Mouse (Mus musculus) urinary bladder, postnatal 36 days (tissue): ENCODE measurements around the gene Gm4981.
"Not testable (repeated sequence)": the region's sequence is repeated elsewhere in the genome, so short reads cannot be mapped to it uniquely, and the experiment has no call there.

ENCODE experiments used
- DNase-seq, 2 experiments: peaks; one replicate each; pipeline ENCODE4 v3.0.0; 2022; ENCODE audit warnings: low spot score in 2 of 2, mixed read lengths in 1 of 2

Gene Gm4981

DNA sequence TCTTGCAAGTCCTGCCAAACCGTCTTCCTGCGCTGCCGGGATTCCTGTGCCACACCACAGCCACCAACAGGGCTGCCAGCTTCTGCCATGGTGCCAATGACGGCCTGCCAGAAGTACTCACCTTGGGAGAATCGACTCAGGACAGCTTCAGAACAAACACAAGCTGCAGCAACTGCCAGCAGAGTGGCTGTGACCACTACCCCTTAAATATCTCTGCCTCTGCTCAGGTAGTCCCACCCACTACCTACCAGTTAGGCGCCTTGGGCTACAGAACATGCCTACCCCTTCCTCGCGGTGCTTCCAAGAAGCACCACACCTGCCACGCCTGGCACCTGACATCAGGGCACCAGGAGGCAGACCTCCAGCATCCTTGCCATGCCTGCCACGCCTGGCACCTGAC lies at the start of gene Gm4981:
Gene Gm4981, minus strand, starts transcription at position 89 of the 400 bp plus-strand sequence.
- no peak for DNase-seq

DNA sequence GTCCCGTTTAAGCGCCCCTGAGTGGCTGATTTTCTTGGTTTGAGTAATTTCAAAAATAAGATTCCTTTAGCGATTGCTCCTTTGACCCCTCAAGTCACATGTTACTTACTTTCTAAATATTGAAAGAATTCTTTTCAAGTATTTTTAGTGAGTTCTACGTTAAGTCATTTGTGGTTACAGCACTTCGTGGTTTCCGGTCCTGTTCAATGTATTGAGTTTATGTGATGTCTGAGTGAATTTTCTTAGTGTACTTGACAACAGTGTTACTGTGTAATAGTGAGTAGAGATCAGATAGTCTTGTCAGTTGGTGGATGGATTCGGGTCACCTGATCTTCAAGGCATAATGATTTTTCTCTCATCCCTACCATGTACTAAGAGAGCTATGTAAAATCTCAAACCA lies 45.7 kb upstream of the Gm4981 start:
- no peak for DNase-seq

DNA sequence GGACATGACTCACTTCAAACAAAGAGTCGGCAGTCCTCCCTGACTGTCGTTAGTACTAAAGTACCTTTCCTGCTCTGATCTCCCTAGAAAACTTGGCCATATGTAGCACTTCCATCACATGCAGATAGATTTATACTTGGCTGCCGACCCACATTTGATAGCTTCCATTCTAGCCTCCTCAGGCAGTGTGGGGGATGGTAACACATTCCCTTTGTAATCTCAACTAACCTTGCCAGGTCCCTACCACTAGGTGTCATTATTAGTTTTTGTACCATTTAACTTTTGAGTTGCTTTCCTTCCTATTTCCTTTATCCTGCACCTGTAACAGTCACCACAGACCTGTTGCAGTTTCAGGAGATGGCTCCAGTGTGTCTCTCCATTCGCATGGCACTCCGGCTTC lies 22.0 kb upstream of the Gm4981 start:
- DNase-seq: no peak

DNA sequence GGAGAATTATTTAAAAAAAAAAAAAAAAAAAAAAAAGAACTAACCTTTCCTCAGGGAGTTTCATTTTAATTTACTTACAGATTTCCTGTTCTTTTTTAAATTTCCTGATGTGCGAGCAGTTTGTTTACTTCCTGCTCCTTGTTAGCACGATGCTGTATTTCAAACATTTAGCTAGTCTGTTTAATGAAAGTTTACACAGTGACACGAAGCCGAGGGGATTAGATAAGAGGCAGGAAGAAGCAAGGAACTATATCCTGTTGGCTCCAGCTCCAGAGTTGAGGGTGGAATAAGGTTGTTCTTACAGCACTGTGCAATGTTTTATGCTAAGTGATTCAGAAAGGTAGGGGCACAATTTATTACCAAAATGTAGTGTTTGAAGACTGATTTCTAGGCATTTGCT lies 19.5 kb upstream of the Gm4981 start:
- no peak for DNase-seq

DNA sequence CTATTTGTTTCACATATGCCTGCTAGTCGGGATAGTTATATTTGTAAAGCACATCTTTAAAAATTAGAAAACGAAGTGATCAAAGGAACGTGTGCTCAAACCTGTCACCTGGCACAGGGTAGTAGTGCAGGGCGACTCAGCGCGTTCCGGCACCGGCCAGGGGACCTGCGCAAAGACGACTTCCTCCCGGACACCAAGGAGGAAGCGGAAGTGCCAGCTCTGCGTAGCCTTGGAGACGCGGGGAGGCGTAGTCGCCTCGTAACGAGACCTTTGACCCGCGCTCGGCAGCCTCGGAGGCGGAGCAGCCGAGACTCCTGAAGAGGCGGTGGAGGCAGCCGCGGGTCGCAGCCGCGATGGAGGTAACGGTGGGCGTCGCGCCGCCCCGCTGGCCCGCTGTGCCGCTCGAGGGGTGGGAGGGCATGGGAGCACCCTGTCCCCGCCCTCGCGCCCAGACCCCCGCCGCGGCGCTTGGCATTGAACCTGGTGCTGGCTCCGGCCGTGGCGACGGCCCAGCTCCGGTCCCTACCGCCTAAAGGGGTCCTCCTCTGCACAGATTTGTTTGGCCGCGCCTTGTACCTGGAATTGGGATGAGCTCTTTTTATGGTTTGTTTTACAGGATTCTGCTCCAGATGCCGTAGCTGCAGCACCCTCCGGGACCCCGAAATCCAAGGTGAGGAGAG lies 18.9 kb upstream of the Gm4981 start, which contains the start of gene Gcc2:
Gene Gcc2, plus strand, starts transcription at position 285 of the 680 bp plus-strand sequence.
- peak; percentile 87 to 94 for DNase-seq

DNA sequence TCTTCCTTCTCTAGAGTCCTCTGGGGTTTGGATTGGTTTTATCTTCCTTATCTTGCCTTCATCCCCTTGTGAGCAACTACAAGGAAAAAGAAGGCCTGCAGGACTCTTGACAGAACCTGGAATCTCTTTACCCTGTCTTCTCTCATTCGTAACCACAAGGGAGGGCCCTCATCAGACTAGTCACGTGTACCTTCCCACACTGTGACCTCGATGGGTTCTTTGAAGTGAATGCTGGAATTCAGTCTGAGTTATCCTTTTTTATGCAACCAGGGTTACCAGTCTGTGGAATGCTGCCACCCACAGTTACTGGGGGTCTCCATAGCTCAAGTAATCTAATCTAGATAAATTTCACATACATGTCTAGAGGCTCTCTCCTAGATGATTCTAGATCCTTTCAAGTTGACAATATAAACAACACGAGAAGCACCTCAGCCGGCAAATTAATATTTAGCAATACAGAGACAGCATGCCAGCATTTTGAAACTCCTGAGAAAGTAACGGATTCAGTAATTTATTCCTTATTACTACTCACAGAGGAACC lies 18.2 kb upstream of the Gm4981 start:
- DNase-seq: no peak

DNA sequence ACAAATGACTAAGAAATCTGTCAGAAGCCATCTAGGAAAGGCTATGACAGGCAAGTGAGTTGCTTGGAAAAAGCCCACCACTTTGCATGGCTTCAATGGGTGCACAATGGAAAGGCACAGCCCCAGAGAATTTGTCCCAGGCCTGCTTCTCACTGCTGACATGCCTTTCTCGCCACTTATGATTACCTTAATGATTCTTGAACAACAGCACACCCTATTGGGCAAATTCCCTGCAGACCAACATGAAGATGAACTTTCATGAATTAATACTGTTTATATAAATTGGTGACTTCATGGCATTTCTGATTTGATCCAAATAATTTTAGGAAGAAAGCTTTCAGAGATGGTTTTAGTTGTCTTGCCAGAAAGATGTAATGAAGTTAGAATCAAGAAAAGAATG lies 13.0 kb upstream of the Gm4981 start:
- no peak for DNase-seq

DNA sequence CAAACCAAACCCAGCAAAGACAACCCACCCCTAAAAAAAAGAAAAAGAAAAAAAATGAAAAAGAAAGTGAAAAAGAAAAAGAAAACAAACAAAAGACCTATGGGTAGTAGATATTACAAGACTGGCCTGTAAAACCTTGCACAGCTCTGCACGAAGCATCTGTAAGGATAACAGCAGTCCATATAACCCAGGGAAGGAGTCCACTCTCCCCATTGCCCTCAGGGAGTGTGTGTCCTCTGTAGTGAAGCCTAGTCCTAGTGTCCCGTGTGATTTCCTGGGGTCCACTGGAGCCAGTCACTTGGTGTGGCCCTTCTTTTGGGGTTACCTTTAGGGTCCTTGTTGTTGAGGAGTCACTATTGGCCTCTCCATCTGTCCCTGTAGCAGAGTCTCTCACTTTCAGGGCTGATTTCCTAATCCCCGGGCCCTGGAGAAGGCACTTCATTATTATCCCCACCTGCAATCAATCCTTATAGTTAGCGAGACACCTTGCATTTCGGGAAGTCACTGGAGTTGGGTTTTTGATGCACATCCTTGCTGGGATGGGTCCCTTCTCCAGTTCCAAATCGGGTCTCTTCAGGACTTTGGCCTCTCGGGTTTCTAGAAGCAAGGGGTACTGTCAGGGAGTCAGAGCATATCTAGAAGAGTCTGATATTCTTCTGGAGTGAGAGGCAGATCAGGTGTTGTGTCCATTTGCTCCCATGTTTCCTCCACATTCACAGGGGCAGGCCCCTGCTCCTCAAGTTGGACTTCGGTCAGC lies 2.7 kb upstream of the Gm4981 start:
- peak; percentile 61 to 67 for DNase-seq

DNA sequence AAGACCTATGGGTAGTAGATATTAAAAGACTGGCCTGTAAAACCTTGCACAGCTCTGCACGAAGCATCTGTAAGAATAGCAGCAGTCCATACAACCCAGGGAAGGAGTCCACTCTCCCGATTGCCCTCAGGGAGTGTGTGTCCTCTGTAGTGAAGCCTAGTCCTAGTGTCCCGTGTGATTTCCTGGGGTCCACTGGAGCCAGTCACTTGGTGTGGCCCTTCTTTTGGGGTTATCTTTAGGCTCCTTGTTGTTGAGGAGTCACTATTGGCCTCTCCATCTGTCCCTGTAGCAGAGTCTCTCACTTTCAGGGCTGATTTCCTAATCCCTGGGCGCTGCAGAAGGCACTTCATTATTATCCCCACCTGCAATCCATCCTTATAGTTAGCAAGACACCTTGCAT lies 1.5 kb downstream of the Gm4981 start:
- not testable (repeated sequence) for DNase-seq

DNA sequence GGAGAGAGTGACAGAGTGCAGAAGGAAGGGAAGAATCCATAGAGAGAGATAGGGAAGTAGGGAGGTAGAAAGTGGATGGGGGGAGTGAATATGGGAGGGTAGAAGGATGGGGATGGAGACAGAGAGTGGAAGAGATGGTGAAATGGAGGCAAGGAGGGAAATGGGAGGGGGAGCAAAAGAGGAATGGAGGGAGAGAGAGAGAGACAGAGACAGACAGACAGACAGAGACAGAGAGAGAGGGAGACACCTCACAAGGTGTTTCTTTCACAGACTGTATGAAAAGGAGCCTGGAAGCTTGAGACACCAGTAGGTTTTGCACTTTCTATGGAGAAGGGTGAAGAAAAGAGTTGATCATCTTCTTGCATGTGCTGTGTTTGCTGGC lies 2.8 kb downstream of the Gm4981 start:
- DNase-seq: not testable (repeated sequence)

DNA sequence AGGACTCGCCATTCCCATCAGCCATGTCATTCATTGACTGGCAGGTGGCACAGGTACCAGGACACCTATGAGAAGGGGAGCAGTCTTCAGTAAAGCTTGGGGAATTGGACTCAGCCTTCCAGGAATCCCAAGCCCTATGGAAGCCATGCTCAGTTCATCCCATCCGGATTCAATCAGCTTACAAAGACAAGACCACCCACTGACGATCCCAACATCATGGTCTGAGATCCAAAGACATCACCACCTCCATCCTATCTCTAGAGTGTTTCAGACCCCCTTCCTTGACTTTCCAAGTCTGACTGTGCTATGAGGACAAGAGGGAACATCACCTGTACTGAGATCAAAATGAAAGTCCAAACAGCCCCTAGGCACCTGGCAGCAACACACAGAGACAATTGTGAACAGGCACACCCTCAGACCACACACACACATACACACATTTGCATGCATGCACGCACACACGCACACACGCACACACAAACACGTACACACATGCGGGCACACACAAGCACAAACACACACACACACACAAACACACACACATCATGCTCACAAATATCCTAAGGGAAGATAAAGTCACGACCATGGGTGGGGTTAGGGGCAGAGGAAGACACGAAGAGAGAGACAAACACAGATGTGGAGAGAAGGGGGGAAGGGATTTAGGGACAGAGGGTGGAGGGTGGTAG lies 3.3 kb downstream of the Gm4981 start:
- not testable (repeated sequence) for DNase-seq

DNA sequence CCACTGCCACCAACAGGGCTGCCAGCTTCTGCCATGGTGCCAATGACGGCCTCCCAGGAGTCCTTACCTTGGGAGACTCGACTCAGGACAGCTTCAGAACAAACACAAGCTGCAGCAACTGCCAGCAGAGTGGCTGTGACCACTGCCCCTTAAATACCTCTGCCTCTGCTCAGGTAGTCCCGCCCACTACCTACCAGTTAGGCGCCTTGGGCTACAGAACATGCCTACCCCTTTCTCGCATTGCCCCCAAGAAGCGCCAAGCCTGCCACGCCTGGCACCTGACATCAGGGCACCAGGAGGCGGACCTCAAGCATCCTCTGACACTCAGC lies 3.9 kb downstream of the Gm4981 start, which contains the start of gene Duxf3:
Gene Duxf3, minus strand, starts transcription at position 35 of the 329 bp plus-strand sequence.
- not testable (repeated sequence) for DNase-seq

DNA sequence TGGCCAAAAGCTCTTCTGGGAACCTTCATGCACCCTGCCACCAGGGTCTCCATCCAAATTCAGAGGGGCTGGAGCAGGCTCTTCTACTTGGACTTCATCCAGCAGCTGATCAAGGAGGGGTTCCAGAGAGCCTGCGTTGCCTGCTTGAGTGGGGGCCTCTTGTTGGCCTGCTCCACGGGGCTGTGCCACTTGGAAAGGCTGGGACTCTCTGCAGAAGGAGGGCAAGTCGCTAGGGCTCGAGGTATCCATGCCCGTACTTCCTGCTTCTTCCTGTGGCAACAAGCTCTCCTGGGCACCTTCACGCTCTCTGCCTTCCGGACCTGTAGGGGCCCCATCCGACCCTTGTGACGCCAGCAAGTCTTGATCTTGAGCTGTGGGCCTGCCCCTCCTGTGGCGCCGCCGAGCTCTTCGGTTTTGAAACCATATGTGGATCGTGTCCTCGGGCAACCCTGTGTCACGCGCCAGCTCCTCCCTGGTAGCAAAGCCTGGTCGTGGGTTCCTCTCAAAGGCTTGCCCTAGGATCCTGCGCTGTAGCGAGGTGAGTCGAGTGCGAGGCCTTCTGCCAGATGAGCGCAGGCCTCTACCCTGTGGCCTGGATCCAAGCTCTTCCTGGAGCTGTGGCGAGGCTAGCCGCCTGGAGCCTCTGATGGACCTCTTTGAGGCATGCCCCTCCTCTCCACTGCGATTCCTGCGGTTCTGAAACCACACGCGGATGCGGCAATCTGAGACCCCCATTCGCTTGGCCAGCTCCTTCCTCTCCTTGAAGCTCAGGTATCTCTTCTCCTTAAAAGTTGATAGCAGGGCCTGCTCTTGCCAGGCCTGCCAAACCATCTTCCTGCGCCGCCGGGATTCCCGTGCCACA lies 4.5 kb downstream of the Gm4981 start:
- peak; percentile 78 to 82 for DNase-seq

DNA sequence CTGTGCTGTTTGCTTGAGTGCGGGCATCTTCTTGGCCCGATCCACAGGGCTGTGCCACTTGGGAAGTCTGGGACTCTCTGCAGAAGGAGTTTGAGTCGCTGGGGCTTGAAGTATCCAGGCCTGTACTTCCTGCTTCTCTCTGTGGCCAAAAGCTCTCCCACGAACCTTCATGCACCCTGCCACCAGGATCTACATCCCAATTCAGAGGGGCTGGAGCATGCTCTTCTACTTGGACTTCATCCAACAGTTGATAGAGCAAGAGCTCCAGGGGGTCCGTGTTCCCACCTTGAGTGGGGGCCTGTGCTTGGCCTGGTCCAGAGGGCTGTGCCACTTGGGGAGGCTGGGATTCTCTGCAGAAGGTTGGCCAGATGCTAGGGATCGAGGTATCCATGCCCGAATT lies 5.4 kb downstream of the Gm4981 start:
- peak in 1 of 2 experiments; percentile 46 for DNase-seq

DNA sequence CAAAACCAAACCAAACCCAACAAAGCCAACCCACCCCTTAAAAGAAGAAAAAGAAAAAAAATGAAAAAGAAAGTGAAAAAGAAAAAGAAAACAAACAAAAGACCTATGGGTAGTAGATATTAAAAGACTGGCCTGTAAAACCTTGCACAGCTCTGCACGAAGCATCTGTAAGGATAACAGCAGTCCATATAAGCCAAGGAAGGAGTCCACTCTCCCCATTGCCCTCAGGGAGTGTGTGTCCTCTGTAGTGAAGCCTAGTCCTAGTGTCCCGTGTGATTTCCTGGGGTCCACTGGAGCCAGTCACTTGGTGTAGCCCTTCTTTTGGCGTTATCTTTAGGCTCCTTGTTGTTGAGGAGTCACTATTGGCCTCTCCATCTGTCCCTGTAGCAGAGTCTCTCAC lies 6.5 kb downstream of the Gm4981 start:
- DNase-seq: not testable (repeated sequence)

DNA sequence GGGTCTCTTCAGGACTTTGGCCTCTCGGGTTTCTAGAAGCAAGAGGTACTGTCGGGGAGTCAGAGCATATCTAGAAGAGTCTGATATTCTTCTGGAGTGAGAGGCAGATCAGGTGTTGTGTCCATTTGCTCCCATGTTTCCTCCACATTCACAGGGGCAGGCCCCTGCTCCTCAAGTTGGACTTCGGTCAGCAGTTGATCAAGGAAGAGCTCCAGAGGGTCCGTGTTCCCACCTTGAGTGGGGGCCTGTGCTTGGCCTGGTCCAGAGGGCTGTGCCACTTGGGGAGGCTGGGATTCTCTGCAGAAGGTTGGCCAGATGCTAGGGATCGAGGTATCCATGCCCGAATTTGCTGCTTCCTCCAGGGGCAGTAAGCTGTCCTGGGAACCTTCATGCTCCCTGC lies 8.7 kb downstream of the Gm4981 start:
- DNase-seq: not testable (repeated sequence)

DNA sequence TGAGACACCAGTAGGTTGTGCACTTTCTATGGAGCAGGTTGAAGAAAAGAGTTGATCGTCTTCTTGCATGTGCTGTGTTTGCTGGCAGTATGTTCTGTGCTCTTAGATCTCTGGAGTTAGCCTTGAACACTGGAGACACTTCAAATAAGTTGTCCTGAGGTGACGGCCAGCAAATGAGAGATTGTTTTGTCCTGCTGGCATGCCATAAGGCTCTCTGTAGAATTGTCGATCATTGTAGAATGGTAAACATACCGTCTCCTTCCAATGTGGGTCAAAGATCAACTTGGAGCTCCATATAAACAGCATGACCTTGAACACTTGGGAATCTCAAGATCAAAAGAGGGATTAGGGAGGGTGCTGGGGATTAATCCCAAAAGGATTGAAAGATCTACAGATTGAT lies 10.1 kb downstream of the Gm4981 start:
- DNase-seq: not testable (repeated sequence)

DNA sequence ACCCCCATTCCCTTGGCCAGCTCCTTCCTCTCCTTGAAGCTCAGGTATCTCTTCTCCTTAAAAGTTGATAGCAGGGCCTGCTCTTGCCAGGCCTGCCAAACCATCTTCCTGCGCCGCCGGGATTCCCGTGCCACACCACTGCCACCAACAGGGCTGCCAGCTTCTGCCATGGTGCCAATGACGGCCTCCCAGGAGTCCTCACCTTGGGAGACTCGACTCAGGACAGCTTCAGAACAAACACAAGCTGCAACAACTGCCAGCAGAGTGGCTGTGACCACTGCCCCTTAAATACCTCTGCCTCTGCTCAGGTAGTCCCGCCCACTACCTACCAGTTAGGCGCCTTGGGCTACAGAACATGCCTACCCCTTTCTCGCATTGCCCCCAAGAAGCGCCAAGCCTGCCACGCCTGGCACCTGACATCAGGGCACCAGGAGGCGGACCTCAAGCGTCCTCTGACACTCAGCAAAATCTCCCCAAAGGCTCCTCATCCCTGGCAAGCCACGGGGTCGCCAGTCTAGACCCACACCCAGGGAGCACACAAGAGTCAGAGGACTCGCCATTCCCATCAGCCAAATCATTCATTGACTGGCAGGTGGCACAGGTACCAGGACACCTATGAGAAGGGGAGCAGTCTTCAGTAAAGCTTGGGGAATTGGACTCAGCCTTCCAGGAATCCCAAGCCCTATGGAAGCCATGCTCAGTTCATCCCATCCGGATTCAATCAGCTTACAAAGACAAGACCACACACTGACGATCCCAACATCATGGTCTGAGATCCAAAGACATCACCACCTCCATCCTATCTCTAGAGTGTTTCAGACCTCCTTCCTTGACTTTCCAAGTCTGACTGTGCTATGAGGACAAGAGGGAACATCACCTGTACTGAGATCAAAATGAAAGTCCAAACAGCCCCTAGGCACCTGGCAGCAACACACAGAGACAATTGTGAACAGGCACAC lies 11.4 kb downstream of the Gm4981 start, which contains the start of gene AW822073:
Gene AW822073, minus strand, starts transcription at position 104 of the 959 bp plus-strand sequence.
- peak in 1 of 2 experiments; percentile 53 for DNase-seq

DNA sequence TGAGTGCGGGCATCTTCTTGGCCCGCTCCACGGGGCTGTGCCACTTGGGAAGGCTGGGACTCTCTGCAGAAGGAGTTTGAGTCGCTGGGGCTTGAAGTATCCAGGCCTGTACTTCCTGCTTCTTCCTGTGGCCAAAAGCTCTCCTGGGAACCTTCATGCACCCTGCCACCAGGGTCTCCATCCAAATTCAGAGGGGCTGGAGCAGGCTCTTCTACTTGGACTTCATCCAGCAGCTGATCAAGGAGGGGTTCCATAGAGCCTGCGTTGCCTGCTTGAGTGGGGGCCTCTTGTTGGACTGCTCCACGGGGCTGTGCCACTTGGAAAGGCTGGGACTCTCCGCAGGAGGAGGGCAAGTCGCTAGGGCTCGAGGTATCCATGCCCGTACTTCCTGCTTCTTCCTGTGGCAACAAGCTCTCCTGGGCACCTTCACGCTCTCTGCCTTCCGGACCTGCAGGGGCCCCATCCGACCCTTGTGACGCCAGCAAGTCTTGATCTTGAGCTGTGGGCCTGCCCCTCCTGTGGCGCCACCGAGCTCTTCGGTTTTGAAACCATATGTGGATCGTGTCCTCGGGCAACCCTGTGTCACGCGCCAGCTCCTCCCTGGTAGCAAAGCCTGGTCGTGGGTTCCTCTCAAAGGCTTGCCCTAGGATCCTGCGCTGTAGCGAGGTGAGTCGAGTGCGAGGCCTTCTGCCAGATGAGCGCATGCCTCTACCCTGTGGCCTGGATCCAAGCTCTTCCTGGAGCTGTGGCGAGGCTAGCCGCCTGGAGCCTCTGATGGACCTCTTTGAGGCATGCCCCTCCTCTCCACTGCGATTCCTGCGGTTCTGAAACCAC lies 12.3 kb downstream of the Gm4981 start:
- DNase-seq: peak in 1 of 2 experiments; percentile 73
